Mouse (Mus musculus) CH12.LX (cell line): Measurements from ENCODE around the gene Gm10644. TPM values are rescaled to one million over a fixed set of nuclear protein-coding genes. Genes with fewer than 3 reads are reported as not detected.

Source experiments
- DNase-seq: peaks from one replicate; pipeline ENCODE4 v3.0.0-alpha.2; 2013; ENCODE audit errors: extremely low read depth
- H3K27ac ChIP-seq: 2 replicates; pipeline ENCODE4 v1.5.1; 2012; ENCODE audit warnings: low read depth, mild to moderate bottlenecking, control low read depth, moderate library complexity; ENCODE audit not compliant: insufficient read depth
- H3K27me3 ChIP-seq: replicated peaks from 2 replicates; pipeline ENCODE3; 2012; ENCODE audit warnings: inconsistent platforms
- H3K36me3 ChIP-seq, 2 experiments: replicated peaks in 1 of 2; 2 replicates each; pipeline versions ENCODE3 to v1.6.1; 2012; ENCODE audit warnings: inconsistent platforms in 1 of 2, low read length in 1 of 2, mild to moderate bottlenecking in 1 of 2, mixed read lengths in 1 of 2, moderate library complexity in 1 of 2; ENCODE audit not compliant: control insufficient read depth in 1 of 2, insufficient read depth in 1 of 2
- H3K4me1 ChIP-seq, 2 experiments: 2 replicates each; pipeline ENCODE4 v1.6.1; 2012; ENCODE audit warnings: inconsistent platforms in 1 of 2, moderate library complexity in 1 of 2; ENCODE audit not compliant: insufficient read depth in 2 of 2, control insufficient read depth in 1 of 2
- H3K4me2 ChIP-seq: 2 replicates; pipeline ENCODE4 v1.6.1; 2012; ENCODE audit warnings: low read depth, mild to moderate bottlenecking, control low read depth; ENCODE audit not compliant: poor library complexity, insufficient read depth, severe bottlenecking
- H3K4me3 ChIP-seq, 3 experiments: fragments of 150-350 bp in 1 of 3; sonication (generic) in 1 of 3; replicated peaks in 1 of 3; 2 replicates each; pipeline versions ENCODE3 to v1.5.1; 2011 to 2012; ENCODE audit warnings: low read depth in 2 of 3, low read length in 2 of 3, mild to moderate bottlenecking in 2 of 3, moderate library complexity in 2 of 3, control low read depth in 1 of 3, improper control_type of control experiment in 1 of 3, inconsistent platforms in 1 of 3, mixed read lengths in 1 of 3; ENCODE audit not compliant: poor library complexity in 1 of 3
- H3K79me2 ChIP-seq: replicated peaks from 2 replicates; pipeline ENCODE4 v1.6.1; 2012; ENCODE audit warnings: mild to moderate bottlenecking, moderate library complexity; ENCODE audit not compliant: control insufficient read depth, poor library complexity, insufficient read depth, severe bottlenecking; ENCODE audit errors: extremely low read depth
- H3K9ac ChIP-seq: 2 replicates; pipeline ENCODE4 v1.6.1; 2012; ENCODE audit warnings: low read depth, mild to moderate bottlenecking, control low read depth, moderate library complexity; ENCODE audit not compliant: insufficient read depth
- H3K9me3 ChIP-seq: replicated peaks from 2 replicates; pipeline ENCODE3; 2012; ENCODE audit warnings: low read length, inconsistent platforms, mixed read lengths
- CHD1 ChIP-seq: IDR thresholded peaks from 2 replicates; pipeline ENCODE4 v1.6.1; 2012; ENCODE audit warnings: low read depth, low read length, improper control_type of control experiment, inconsistent platforms
- CTCF ChIP-seq, 2 experiments: IDR thresholded peaks in 1 of 2; conservative IDR thresholded peaks in 1 of 2; 2 replicates each; pipeline ENCODE4 v1.5.1; 2011 to 2012; ENCODE audit warnings: low read depth in 2 of 2, low read length in 2 of 2, improper control_type of control experiment in 1 of 2, inconsistent platforms in 1 of 2, mild to moderate bottlenecking in 1 of 2, moderate library complexity in 1 of 2
- EP300 ChIP-seq: IDR thresholded peaks from 2 replicates; pipeline ENCODE4 v1.6.1; 2011; ENCODE audit warnings: low read length, improper control_type of control experiment
- JUN ChIP-seq: IDR thresholded peaks from 2 replicates; pipeline ENCODE4 v1.6.1; 2011; ENCODE audit warnings: low read depth, mild to moderate bottlenecking, low read length, improper control_type of control experiment, moderate library complexity; ENCODE audit not compliant: insufficient read depth
- JUND ChIP-seq: conservative IDR thresholded peaks from 2 replicates; pipeline ENCODE4 v1.6.1; 2011; ENCODE audit warnings: low read depth, low read length, improper control_type of control experiment
- RCOR1 ChIP-seq: conservative IDR thresholded peaks from 2 replicates; pipeline ENCODE4 v1.6.1; 2012; ENCODE audit warnings: low read depth, mild to moderate bottlenecking, inconsistent platforms, low read length, improper control_type of control experiment
- SIN3A ChIP-seq: IDR thresholded peaks from 2 replicates; pipeline ENCODE4 v1.6.1; 2012; ENCODE audit warnings: low read length, improper control_type of control experiment, inconsistent platforms
- SMC3 ChIP-seq: IDR thresholded peaks from 2 replicates; pipeline ENCODE4 v1.6.1; 2011; ENCODE audit warnings: low read depth, low read length, improper control_type of control experiment
- USF2 ChIP-seq: conservative IDR thresholded peaks from 2 replicates; pipeline ENCODE4 v1.6.1; 2011; ENCODE audit warnings: low read depth, low read length, improper control_type of control experiment
- dilution Hi-C: fragments of 300-500 bp; cut with MboI; formaldehyde crosslinking; loops from 2 replicates; pipeline ENCODE4 v1.14.3; 2020; ENCODE audit warnings: low sequenced_read_pairs; ENCODE audit not compliant: extremely low pct_unique_long_range_greater_than_20kb, extremely low pct_ligation_motif_present
- in situ Hi-C: fragments of 300-500 bp; cut with MboI; formaldehyde crosslinking; loops from 3 replicates; pipeline ENCODE4 v1.14.3; 2019; ENCODE audit warnings: low sequenced_read_pairs, low pct_ligation_motif_present, low pct_unique_long_range_greater_than_20kb, mixed read lengths
- polyA plus RNA-seq: library from polyadenylated mRNA; unstranded; fragments of >175 nt; gene quantifications from 2 replicates; pipeline ENCODE4 v1.2.1, GENCODE M21; 2012; ENCODE audit warnings: low read depth; ENCODE audit not compliant: insufficient read length
- total RNA-seq, 2 experiments: library from RNA; depleted of rRNA; stranded (reverse); fragments of 300-350 nt in 1 of 2; fragments of >200 nt in 1 of 2; gene quantifications; 2 replicates each; pipeline ENCODE4 v1.2.3; 2012 to 2014

The Gm10644 gene
- total and polyA plus RNA-seq, 3 experiments: 0.44 to 1.7 (median 0.58) TPM

DNA sequence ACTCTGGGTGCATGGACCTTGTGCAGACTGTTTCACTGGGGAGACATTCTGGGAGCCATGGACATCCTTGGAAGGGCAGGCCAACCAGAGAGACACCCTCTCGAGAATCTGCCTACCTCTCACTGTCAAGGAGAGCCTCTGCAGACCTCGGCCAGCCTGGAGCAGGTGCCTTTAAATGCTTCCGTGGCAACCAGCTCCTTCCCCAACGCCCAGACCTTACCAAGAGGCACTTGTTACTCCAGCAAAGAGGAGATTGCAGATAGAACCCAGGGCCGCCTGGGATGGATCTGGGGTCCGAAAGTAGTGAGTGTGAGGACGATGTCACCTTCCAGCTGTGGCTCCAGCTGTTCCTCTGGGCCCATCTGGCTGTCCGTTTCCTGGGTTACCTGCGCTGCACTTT, 23.2 kb upstream of the Gm10644 start:
- Histone ChIP-seq H3K27me3 (no peaks in the 10 kb centered on the region), H3K9ac (no peak overlapping the region), H3K27ac (no peak overlapping the region), H3K4me2 (no peak overlapping the region), H3K9me3 (no peaks in the 10 kb centered on the region), H3K4me3 (no peak overlapping the region), H3K79me2 (peaks cover 3% of the 10 kb centered on the region; the same call in 1 of the 2 replicates), H3K36me3 (peaks cover 19 to 39% of the 10 kb centered on the region in 2 experiments), H3K4me1 (peaks cover 7 to 43% of the 10 kb centered on the region in 2 experiments)
- dilution Hi-C loops (no loop called here), in situ Hi-C loops (no loop called here)
- TF ChIP-seq RCOR1 (no peak), JUND (no peak)
- DNase-seq: no peak

DNA sequence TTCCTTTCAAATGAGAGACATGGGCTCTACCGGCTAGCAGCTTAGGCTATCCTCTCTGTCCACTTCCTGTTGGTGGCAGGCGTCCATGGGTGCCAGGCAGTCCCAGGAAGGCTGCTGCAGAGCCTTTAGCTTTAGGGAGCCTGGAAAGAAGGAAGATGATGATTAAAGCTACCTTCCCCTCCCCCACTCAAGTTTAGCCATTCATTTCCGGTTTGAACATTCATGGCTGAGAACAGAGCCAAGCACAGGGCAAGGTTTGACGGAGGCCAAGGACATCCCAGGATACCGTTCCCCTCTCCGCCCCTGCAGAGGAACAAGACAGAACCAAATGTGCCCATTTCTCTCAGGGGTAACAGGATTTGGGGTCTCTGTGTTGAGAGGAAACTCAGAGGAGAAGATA, 22.6 kb upstream of the Gm10644 start:
- in situ Hi-C loops: no loop called here
- Histone ChIP-seq H3K36me3 (peaks cover 14 to 39% of the 10 kb centered on the region in 2 experiments), H3K4me3 (no peak overlapping the region), H3K4me1 (peaks cover 7 to 44% of the 10 kb centered on the region in 2 experiments), H3K79me2 (peaks cover 3% of the 10 kb centered on the region; the same call in 1 of the 2 replicates), H3K9me3 (no peaks in the 10 kb centered on the region), H3K4me2 (no peak overlapping the region), H3K27ac (no peak overlapping the region), H3K27me3 (no peaks in the 10 kb centered on the region)
- dilution Hi-C loops: no loop called here
- no peak for TF ChIP-seq CHD1
- TF ChIP-seq, all 38 proteins: peak for 0
- H3K9ac ChIP-seq: no peak overlapping the region
- DNase-seq: no peak

DNA sequence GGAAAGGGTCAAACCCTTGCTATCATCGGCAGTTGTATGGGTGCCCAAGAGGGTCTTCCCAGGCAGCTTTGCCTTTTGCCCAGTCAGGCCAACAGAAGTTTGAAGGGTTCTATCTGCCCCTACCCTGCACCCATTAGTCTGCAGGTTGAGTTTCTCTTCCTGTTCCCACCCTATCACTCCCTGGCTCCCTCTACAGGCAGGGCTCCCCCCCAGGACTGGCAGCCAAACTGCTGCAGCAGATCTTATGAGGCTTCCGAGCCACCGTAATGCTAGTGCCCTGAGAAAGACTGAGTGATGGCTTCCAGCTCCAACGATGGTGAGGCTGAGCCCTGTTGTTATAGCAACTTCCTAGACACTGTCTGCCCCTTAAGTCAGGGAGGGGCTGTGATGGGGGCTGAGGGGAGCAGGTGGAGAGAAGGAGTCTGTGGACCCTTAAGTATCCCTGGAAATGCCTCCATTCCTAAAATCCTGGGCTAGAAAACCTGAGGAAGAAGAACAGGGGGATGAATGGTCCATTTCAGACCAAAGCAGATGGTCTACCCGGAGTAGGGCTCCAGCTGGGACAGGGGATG, 21.9 kb upstream of the Gm10644 start:
- no peaks in the 10 kb centered on the region for H3K9me3 ChIP-seq
- no peak overlapping the region for H3K27ac ChIP-seq
- H3K4me3 ChIP-seq: no peak overlapping the region
- dilution Hi-C loops (no loop called here), in situ Hi-C loops (no loop called here)
- H3K9ac ChIP-seq: no peak overlapping the region
- no peak for TF ChIP-seq SMC3
- TF ChIP-seq JUN: no peak
- no peak for TF ChIP-seq EP300
- TF ChIP-seq SIN3A: no peak
- TF ChIP-seq CTCF (conservative IDR thresholded peaks at IDR 0.05 in 1 of 2, IDR thresholded peaks at IDR 0.05 in 1 of 2; ENCODE audit: low read depth in 2 of 2, low read length in 2 of 2): peak in 1 of 2 experiments; percentile 33; a peak in 2 of 4 replicates
- TF ChIP-seq USF2: no peak
- H3K4me1 ChIP-seq: peaks cover 7 to 48% of the 10 kb centered on the region in 2 experiments
- no peak overlapping the region for H3K4me2 ChIP-seq
- peaks cover 3% of the 10 kb centered on the region; the same call in 1 of the 2 replicates for H3K79me2 ChIP-seq
- no peaks in the 10 kb centered on the region for H3K27me3 ChIP-seq
- peaks cover 11 to 32% of the 10 kb centered on the region in 2 experiments for H3K36me3 ChIP-seq
- DNase-seq: no peak
